Mouse (Mus musculus) stomach, embryonic 14.5 days (tissue): Measurements from ENCODE around the gene Cth. TPM values are rescaled to one million over a fixed set of nuclear protein-coding genes. Genes with fewer than 3 reads are reported as not detected.

ENCODE experiments used
- ATAC-seq: fragments of 200-750 bp; cut with Nextera tagmentation; 2 replicates; pipeline ENCODE4 v1.8.0; 2017; ENCODE audit warnings: low read depth, moderate TSS enrichment; ENCODE audit not compliant: insufficient number of reproducible peaks, insufficient read depth, low FRiP score
- H3K27ac ChIP-seq: fragments of 300-500 bp; sonication (generic); 2 replicates; pipeline ENCODE4 v1.5.1; 2014; ENCODE audit warnings: mild to moderate bottlenecking, low read length, moderate library complexity, mixed read lengths
- H3K27me3 ChIP-seq: fragments of 300-500 bp; sonication (generic); 2 replicates; pipeline ENCODE4 v1.6.1; 2014; ENCODE audit warnings: low read length, control low read depth, mixed read lengths; ENCODE audit not compliant: control insufficient read depth, insufficient read depth
- H3K36me3 ChIP-seq: fragments of 300-500 bp; sonication (generic); 2 replicates; pipeline ENCODE4 v1.6.1; 2014; ENCODE audit warnings: mild to moderate bottlenecking, control low read depth, low read length, moderate library complexity, mixed read lengths; ENCODE audit not compliant: control insufficient read depth, insufficient read depth
- H3K4me1 ChIP-seq: fragments of 300-500 bp; sonication (generic); 2 replicates; pipeline ENCODE4 v1.6.1; 2014; ENCODE audit warnings: low read length, control low read depth, mixed read lengths; ENCODE audit not compliant: control insufficient read depth, insufficient read depth
- H3K4me2 ChIP-seq: fragments of 300-500 bp; sonication (generic); replicated peaks from 2 replicates; pipeline ENCODE4 v1.6.1; 2014; ENCODE audit warnings: low read depth, low read length, control low read depth
- H3K4me3 ChIP-seq: fragments of 300-500 bp; sonication (generic); 2 replicates; pipeline ENCODE4 v1.5.1; 2014; ENCODE audit warnings: low read depth, low read length, control low read depth
- H3K9ac ChIP-seq: fragments of 300-500 bp; sonication (generic); replicated peaks from 2 replicates; pipeline ENCODE4 v1.6.1; 2014; ENCODE audit warnings: low read depth, mild to moderate bottlenecking, control low read depth, low read length, moderate library complexity, mixed read lengths
- H3K9me3 ChIP-seq: fragments of 300-500 bp; sonication (generic); 2 replicates; pipeline ENCODE4 v1.6.1; 2016; ENCODE audit warnings: low read depth, low read length, control low read depth; ENCODE audit not compliant: control insufficient read depth
- WGBS: fragments of 180-500 bp; shearing (Covaris S2); extraction: QIAGEN DNeasy Blood & Tissue Kit; methylation state at CpG from one replicate; pipeline ENCODE4 v1.1.7; 2014; 5-methylcytosine and 5-hydroxymethylcytosine counted together
- polyA plus RNA-seq: library from polyadenylated mRNA; unstranded; fragments of >200 nt; fragmentation: Nextera tagmentation; extraction: Ambion mirVana; gene quantifications from 2 replicates; pipeline ENCODE4 v1.2.1, GENCODE M21; 2014

Cth gene
- polyA plus RNA-seq, 1 experiment from 2014 or later = 13.4 TPM

DNA sequence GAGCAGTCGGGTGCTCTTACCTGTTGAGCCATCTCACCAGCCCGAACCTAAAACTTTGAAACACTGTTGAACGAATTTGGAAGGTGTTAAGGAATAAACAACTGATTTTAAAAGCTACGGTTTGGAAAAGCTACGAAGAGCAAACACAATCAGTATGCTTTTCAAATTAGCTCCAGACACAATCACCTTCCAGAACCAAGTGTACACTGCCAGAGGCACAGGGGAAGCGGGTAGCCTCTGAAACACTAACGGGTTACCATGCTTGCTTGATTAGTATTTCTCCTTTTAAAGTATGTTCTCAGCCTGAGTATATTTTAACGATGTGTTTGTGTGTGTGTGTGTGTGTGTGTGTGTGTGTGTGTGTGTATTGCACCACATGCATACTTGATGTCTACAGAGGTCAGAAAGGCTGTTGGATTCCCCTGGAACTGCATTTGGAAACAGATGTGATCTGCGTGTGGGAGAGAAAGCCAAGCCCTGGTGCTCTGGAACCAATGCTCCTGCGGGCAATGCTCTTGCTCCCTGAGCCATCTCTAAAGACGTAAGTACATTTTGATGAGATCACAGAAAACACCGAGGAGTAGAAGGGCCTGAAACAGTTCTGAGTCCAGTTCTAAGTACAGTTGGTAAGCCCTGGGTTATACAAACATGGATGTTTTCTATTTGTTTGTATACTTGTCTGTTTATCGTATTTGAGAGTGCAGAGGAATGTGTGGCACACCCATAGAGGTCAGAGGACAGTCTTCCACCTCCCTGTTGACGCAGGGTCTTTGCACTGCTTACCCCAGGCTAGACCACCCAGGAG lies 1.0 kb upstream of the Cth start:
- Histone ChIP-seq H3K9ac (no peak overlapping the region), H3K27me3 (no peaks in the 10 kb centered on the region), H3K9me3 (no peaks in the 10 kb centered on the region), H3K36me3 (no peaks in the 10 kb centered on the region), H3K4me1 (no peaks in the 10 kb centered on the region), H3K4me3 (no peak overlapping the region), H3K4me2 (no peak overlapping the region), H3K27ac (no peak overlapping the region)
- 85% methylated on average over 14 of the region's 14 CpGs for WGBS
- ATAC-seq = no peak

GRCm38 (mm10) chr3:157923268-157923835 lies 1.5 kb downstream of the Cth start:
- no peak for ATAC-seq
- no peak overlapping the region for H3K4me2 ChIP-seq

DNA sequence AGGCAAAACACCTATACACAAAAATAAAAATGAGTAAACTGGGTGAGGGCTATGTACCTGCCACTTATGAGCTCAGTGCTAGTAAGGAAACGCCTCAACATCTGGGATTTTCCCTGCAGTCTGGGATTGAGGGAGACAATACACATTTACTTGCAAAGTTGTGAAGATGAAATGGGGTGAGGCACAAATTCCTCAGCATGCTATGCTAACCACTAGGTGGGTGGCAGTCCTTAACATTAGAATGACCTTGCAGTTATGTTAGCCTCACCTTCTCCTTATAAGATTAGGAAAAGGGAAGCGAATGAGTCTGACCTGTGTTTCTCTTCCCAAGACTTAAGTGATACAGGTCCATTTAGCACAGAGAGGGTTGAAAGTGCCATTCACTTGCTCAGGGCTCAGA lies 3.5 kb downstream of the Cth start:
- WGBS = 89% methylated on average over 2 of the region's 2 CpGs
- H3K4me1 ChIP-seq = no peaks in the 10 kb centered on the region
- no peak overlapping the region for H3K4me3 ChIP-seq
- H3K36me3 ChIP-seq = no peaks in the 10 kb centered on the region
- no peak overlapping the region for H3K9ac ChIP-seq
- H3K4me2 ChIP-seq = no peak overlapping the region
- H3K9me3 ChIP-seq = no peaks in the 10 kb centered on the region
- no peaks in the 10 kb centered on the region for H3K27me3 ChIP-seq
- ATAC-seq = no peak
- no peak overlapping the region for H3K27ac ChIP-seq

More at GRCm38 (mm10) chr3:157923268-157923835, 1.5 kb downstream of the Cth start:
- Histone ChIP-seq H3K27me3 (no peaks in the 10 kb centered on the region), H3K27ac (no peak overlapping the region), H3K4me3 (no peak overlapping the region), H3K9me3 (no peaks in the 10 kb centered on the region), H3K9ac (no peak overlapping the region), H3K36me3 (no peaks in the 10 kb centered on the region), H3K4me1 (no peaks in the 10 kb centered on the region)
- 84% methylated on average over 3 of the region's 3 CpGs for WGBS

DNA sequence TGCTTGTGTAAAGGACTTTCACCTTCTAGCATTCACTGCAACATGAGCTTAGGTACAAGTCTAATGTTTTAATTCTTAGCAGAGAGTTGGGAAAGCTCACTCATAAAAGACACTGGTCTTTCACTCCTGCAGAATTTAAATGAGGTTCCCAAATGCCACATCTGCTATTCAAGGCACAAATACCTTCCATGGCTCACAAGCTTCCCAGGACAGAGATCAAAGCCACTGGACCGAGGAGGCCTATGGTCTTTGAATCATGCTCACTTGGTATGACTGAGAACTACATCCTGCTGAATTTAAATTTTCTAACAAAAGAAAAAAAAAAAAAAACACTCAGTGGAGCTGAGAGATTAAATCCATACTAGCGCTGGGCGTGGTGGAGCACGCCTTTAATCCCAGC lies 8.5 kb downstream of the Cth start:
- Histone ChIP-seq H3K9ac (no peak overlapping the region), H3K4me1 (no peaks in the 10 kb centered on the region), H3K36me3 (no peaks in the 10 kb centered on the region), H3K4me3 (no peak overlapping the region), H3K9me3 (no peaks in the 10 kb centered on the region), H3K27me3 (no peaks in the 10 kb centered on the region), H3K4me2 (no peak overlapping the region), H3K27ac (no peak overlapping the region)
- 92% methylated on average over 4 of the region's 4 CpGs for WGBS
- no peak for ATAC-seq

- no peak overlapping the region for H3K4me3 ChIP-seq
- ATAC-seq = no peak
- 78% methylated on average over 2 of the region's 2 CpGs for WGBS
- no peaks in the 10 kb centered on the region for H3K36me3 ChIP-seq
- H3K4me2 ChIP-seq = no peak overlapping the region
- no peak overlapping the region for H3K27ac ChIP-seq
- no peaks in the 10 kb centered on the region for H3K9me3 ChIP-seq
- no peak overlapping the region for H3K9ac ChIP-seq
- H3K4me1 ChIP-seq = no peaks in the 10 kb centered on the region
- no peaks in the 10 kb centered on the region for H3K27me3 ChIP-seq
Observed at GRCm38 (mm10) chr3:157912155-157912554, 12.7 kb downstream of the Cth start.

GRCm38 (mm10) chr3:157910262-157910661 lies 14.6 kb downstream of the Cth start:
- H3K4me3 ChIP-seq = no peak overlapping the region
- H3K27me3 ChIP-seq = no peaks in the 10 kb centered on the region
- H3K27ac ChIP-seq = no peak overlapping the region
- no peaks in the 10 kb centered on the region for H3K36me3 ChIP-seq
- no peaks in the 10 kb centered on the region for H3K9me3 ChIP-seq
- no peaks in the 10 kb centered on the region for H3K4me1 ChIP-seq
- ATAC-seq = no peak
- 73% methylated on average over 3 of the region's 3 CpGs for WGBS
- H3K9ac ChIP-seq = no peak overlapping the region
- no peak overlapping the region for H3K4me2 ChIP-seq

DNA sequence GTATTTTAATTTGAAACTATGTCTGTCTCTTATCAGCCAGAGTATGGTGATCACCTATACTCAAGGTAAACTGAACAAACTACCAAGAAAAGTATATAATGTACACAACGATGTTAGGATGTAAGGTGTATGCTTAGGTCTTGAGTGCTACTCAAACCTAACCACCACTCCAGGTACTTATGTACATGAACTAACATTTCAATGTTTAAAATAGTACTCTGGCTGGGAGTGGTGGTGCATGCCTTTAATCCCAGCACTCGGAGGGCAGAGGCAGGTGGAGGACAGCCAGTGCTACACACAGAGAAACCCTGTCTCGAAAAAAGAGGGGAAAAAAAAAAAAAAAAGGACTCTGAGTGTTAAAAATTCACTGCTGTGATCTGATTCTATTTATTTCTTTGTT lies 16.7 kb downstream of the Cth start:
- no peak overlapping the region for H3K4me2 ChIP-seq
- H3K36me3 ChIP-seq = no peaks in the 10 kb centered on the region
- no peak overlapping the region for H3K4me3 ChIP-seq
- ATAC-seq = no peak
- no peaks in the 10 kb centered on the region for H3K27me3 ChIP-seq
- no peak overlapping the region for H3K9ac ChIP-seq
- 71% methylated on average over 3 of the region's 3 CpGs for WGBS
- no peak overlapping the region for H3K27ac ChIP-seq
- no peaks in the 10 kb centered on the region for H3K4me1 ChIP-seq
- no peaks in the 10 kb centered on the region for H3K9me3 ChIP-seq

DNA sequence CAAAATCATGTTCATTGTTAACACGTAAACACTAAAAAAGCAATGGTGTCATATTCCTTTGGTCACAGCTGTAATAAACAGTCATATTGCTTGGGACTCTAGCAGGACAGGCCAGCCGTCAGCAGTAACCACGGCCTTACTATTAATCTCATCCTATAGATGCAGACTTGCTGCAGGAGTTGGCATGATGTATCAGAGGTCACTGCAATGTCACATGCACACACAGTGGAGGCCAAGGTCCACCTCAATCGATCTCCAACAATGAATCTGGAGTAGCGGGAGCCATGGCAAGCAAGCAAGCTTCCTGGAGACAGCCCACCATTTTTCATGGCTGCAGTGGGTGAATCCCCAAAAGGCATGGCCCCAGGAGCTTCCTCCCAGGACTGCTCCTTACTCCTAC lies 23.2 kb downstream of the Cth start:
- Histone ChIP-seq H3K27me3 (no peaks in the 10 kb centered on the region), H3K9ac (no peak overlapping the region), H3K4me1 (no peaks in the 10 kb centered on the region), H3K4me2 (no peak overlapping the region), H3K4me3 (no peak overlapping the region), H3K27ac (no peak overlapping the region), H3K36me3 (no peaks in the 10 kb centered on the region), H3K9me3 (no peaks in the 10 kb centered on the region)
- WGBS = 71% methylated on average over 5 of the region's 5 CpGs
- no peak for ATAC-seq
